19 mouse cellular contexts compared by ENCODE assay signal in genomic region chr1:194777608-194778007, GRCm38 (mm10).
DNase-seq lines count a peak whose midpoint lies in the region; ATAC-seq and TF ChIP-seq lines count a peak whose summit lies in the region.
"Had no signal": no experiment of that assay in that cellular context is flagged by ENCODE, and none has a peak within 500 bp of the region (broad histone marks: within the 10 kb centered on the region; RNA-seq: fewer than 3 reads in every experiment).

No protein-coding gene starts in this region.

- no peak for DNase-seq in frontal cortex, postnatal 36 days (ENCODE audit: low spot score in 2 of 2)
- DNase-seq in midbrain, embryonic 11.5 days (ENCODE audit: low spot score, missing footprints): peak; percentile 8
- no peak for DNase-seq in midbrain, postnatal 0 days (ENCODE audit: low spot score)
- peak; percentile 66 for DNase-seq in brain, adult 2 months (ENCODE audit: low read depth, low spot score)
- peak; percentile 63 for DNase-seq in telencephalon, adult 2 months (ENCODE audit: low read depth, low spot score)
- no peak for DNase-seq in lung, adult 18-20 months
- DNase-seq: adrenal gland, adult 2 months; adrenal gland, postnatal 10 days; adrenal gland, postnatal 25 days; cerebellum, adult 11-12 months; cerebellum, adult 2 months; cerebellum, adult 9-10 months; cerebellum, postnatal 10 days; cerebellum, postnatal 25 days had no signal

- WGBS in midbrain, embryonic 11.5 days: 78% methylated on average over 2 of the region's 2 CpGs
- WGBS in midbrain, postnatal 0 days: 81% methylated on average over 2 of the region's 2 CpGs

- H3K9ac ChIP-seq in midbrain, embryonic 11.5 days (ENCODE audit: low read length): no peak overlapping the region
- H3K9ac ChIP-seq in midbrain, postnatal 0 days (replicated peaks; ENCODE audit: low read length, poor library complexity, severe bottlenecking): no peak overlapping the region
- H3K9ac ChIP-seq: embryonic facial prominence, embryonic 12.5 days had no signal

- H3K27ac ChIP-seq in midbrain, embryonic 11.5 days (ENCODE audit: low read depth, low read length): no peak overlapping the region
- H3K27ac ChIP-seq in midbrain, postnatal 0 days (ENCODE audit: low read depth, low read length): no peak overlapping the region
- H3K27ac ChIP-seq: embryonic facial prominence, embryonic 10.5 days; embryonic facial prominence, embryonic 12.5 days had no signal

- no peak for TF ChIP-seq CTCF in midbrain, postnatal 0 days (IDR thresholded peaks at IDR 0.05)

- no peaks in the 10 kb centered on the region for H3K36me3 ChIP-seq in midbrain, embryonic 11.5 days (ENCODE audit: control insufficient read depth, insufficient read depth, low read length)
- peaks cover 10% of the 10 kb centered on the region for H3K36me3 ChIP-seq in midbrain, postnatal 0 days (ENCODE audit: insufficient read depth, low read length)
- H3K36me3 ChIP-seq: embryonic facial prominence, embryonic 12.5 days had no signal

- H3K27me3 ChIP-seq in midbrain, embryonic 11.5 days (ENCODE audit: control insufficient read depth, insufficient read depth, low read length): no peaks in the 10 kb centered on the region
- H3K27me3 ChIP-seq in midbrain, postnatal 0 days (ENCODE audit: insufficient read depth, low read length): no peaks in the 10 kb centered on the region
- H3K27me3 ChIP-seq: embryonic facial prominence, embryonic 12.5 days had no signal

- no peak overlapping the region for H3K4me2 ChIP-seq in midbrain, embryonic 11.5 days
- no peak overlapping the region for H3K4me2 ChIP-seq in midbrain, postnatal 0 days (ENCODE audit: low read depth, low read length, poor library complexity, severe bottlenecking)
- H3K4me2 ChIP-seq: embryonic facial prominence, embryonic 12.5 days had no signal

- H3K4me3 ChIP-seq in midbrain, embryonic 11.5 days (ENCODE audit: low read depth, low read length): no peak overlapping the region
- no peak overlapping the region for H3K4me3 ChIP-seq in midbrain, postnatal 0 days (ENCODE audit: low read depth, low read length)
- H3K4me3 ChIP-seq: embryonic facial prominence, embryonic 10.5 days; embryonic facial prominence, embryonic 12.5 days had no signal

- peak; percentile 67 for ATAC-seq in frontal cortex, adult (ENCODE audit: low TSS enrichment)
- no peak for ATAC-seq in midbrain, embryonic 11.5 days (ENCODE audit: low FRiP score)
- ATAC-seq in midbrain, postnatal 0 days (ENCODE audit: low FRiP score): no peak
- ATAC-seq: forebrain, embryonic 14.5 days; forebrain, embryonic 16.5 days had no signal

- H3K4me1 ChIP-seq in midbrain, embryonic 11.5 days (ENCODE audit: control insufficient read depth, insufficient read depth, low read length): no peaks in the 10 kb centered on the region
- no peaks in the 10 kb centered on the region for H3K4me1 ChIP-seq in midbrain, postnatal 0 days (ENCODE audit: insufficient read depth, low read length)
- H3K4me1 ChIP-seq: embryonic facial prominence, embryonic 12.5 days had no signal

- no peaks in the 10 kb centered on the region for H3K9me3 ChIP-seq in midbrain, embryonic 11.5 days (ENCODE audit: control insufficient read depth, low read length)
- H3K9me3 ChIP-seq in midbrain, postnatal 0 days (ENCODE audit: low read length): no peaks in the 10 kb centered on the region
- H3K9me3 ChIP-seq: embryonic facial prominence, embryonic 10.5 days; embryonic facial prominence, embryonic 12.5 days had no signal

Comparison
In these comparisons a context has a peak if more than half of its experiments do, and no peak if none do; other contexts are left out.
1. DNase-seq: peak in midbrain, embryonic 11.5 days (single experiment), brain, adult 2 months (single experiment) and telencephalon, adult 2 months (single experiment); none in frontal cortex, postnatal 36 days (0 of 2), midbrain, postnatal 0 days (single experiment) and lung, adult 18-20 months (0 of 2).